Mouse (Mus musculus) cerebellum, adult 11 months (tissue): ENCODE data around the gene Ankrd49.

Experiments
- DNase-seq: peaks from one replicate; pipeline ENCODE4 v3.0.0; 2022

Gene Ankrd49

DNA sequence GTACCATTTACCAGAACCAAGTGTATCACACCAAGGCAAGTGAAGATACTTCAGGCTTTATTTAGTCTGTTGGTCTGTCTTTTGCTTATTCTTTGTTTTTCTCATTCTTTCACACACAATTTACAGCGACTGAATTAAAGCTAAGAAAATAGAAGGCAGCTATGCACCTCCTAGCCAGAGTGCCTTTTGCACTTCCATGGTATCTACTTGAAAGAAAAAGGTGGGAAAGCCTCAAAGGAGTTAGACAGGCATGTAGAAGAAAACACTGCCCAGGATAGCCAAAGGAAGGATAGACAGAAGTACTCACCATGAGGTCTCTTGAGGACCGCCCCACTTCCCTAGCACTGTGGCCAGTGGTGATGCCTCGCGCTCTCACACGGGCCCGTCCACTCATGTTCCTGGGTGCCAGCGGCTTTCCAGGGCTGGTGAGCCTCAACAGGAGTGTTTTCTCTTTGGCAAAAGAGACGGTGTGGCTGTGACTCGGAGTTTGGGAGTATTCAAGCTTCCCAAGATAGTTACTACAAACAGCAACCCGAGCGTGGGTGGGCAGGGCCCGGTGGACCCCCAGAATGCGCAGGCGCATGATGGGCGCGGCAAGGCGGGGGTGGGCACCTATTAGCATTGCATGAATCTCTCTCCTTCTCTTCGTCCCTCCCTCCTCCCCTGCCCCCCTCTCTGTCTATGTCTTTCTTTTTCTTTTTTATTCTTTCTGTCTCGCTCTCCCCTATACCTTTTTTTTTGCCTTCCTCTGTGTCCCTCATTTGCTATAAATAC lies 44.3 kb downstream of the Ankrd49 start, which contains the start of gene Piwil4:
Piwil4 (minus strand) TSS at position 583 of the 774 bp plus-strand sequence.
- DNase-seq, result no peak

GRCm38 (mm10) chr9:14739498-14740150 lies 45.0 kb downstream of the Ankrd49 start:
- no peak for DNase-seq

DNA sequence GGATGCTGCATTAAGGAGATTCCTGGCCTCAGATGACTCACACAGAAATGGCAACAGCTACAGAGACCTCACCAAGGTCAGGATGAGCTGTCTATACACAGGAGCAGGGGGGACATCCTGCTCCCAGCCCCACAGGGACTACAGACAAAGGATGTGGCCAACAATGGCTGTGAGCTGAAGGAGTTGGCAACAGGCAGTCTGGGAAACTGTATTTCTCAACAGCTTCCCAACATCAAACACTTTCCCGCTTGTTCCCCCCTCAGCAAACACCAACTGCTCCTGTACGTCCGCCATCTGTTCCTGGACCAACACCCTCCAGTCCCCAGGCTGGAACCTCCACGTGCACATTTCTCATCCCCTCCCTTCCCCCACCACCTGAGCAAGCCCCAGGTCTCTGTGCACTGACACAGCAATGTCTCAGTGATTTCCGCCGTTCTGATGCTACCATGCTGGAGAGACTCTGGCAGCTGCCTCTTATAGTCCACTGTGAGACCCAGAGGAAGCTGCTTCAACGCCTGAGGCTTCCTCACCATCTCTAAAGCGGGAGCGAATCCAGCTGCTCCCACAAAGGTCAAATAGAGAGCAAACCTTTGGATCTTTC lies 53.6 kb downstream of the Ankrd49 start:
- no peak for DNase-seq
